Mouse (Mus musculus) E14TG2a.4 (cell line): Measurements from ENCODE around the gene Nmnat2.
A peak's percentile ranks its signal among the peaks of the same experiment; 100 is the strongest.

Experiments
- H3K27me3 ChIP-seq: 2 replicates; pipeline ENCODE4 v1.6.1; 2014; ENCODE audit warnings: low read length, control low read depth; ENCODE audit not compliant: insufficient read depth
- H3K36me3 ChIP-seq: 2 replicates; pipeline ENCODE4 v1.6.1; 2014; ENCODE audit warnings: low read length, control low read depth; ENCODE audit not compliant: insufficient read depth
- H3K4me1 ChIP-seq: replicated peaks from 2 replicates; pipeline ENCODE4 v1.6.1; 2014; ENCODE audit warnings: low read depth, low read length, control low read depth
- H3K4me3 ChIP-seq: replicated peaks from 2 replicates; pipeline ENCODE4 v1.5.1; 2014; ENCODE audit warnings: mild to moderate bottlenecking, low read length
- H3K9me3 ChIP-seq: 2 replicates; pipeline ENCODE4 v1.6.1; 2014; ENCODE audit warnings: low read length, control low read depth
- CTCF ChIP-seq: conservative IDR thresholded peaks from 2 replicates; pipeline ENCODE4 v1.5.1; 2014; ENCODE audit warnings: low read length
- NANOG ChIP-seq: IDR thresholded peaks from 2 replicates; pipeline ENCODE4 v1.6.1; 2014; ENCODE audit warnings: borderline replicate concordance, low read length, mixed read lengths
- POU5F1 ChIP-seq: IDR thresholded peaks from 2 replicates; pipeline ENCODE4 v1.6.1; 2014; ENCODE audit warnings: low read length, borderline replicate concordance

Gene Nmnat2

GRCm38 (mm10) chr1:152993803-152994202 lies 39.0 kb downstream of the Nmnat2 start:
- no peak overlapping the region for H3K4me3 ChIP-seq
- H3K4me1 ChIP-seq, result peaks cover 39% of the 10 kb centered on the region
- H3K9me3 ChIP-seq, result no peaks in the 10 kb centered on the region
- H3K27me3 ChIP-seq, result no peaks in the 10 kb centered on the region
- no peaks in the 10 kb centered on the region for H3K36me3 ChIP-seq
- TF ChIP-seq NANOG (no peak), CTCF (peak; percentile 14; the same call in 1 of the 2 replicates), POU5F1 (no peak)

GRCm38 (mm10) chr1:152999983-153000382 lies 45.2 kb downstream of the Nmnat2 start:
- Histone ChIP-seq H3K9me3 (no peaks in the 10 kb centered on the region), H3K4me3 (no peak overlapping the region), H3K27me3 (no peaks in the 10 kb centered on the region), H3K36me3 (no peaks in the 10 kb centered on the region), H3K4me1 (peaks cover 4% of the 10 kb centered on the region; the same call in 1 of the 2 replicates)
- TF ChIP-seq POU5F1, result no peak
- no peak for TF ChIP-seq CTCF
- no peak for TF ChIP-seq NANOG

- Histone ChIP-seq H3K36me3 (no peaks in the 10 kb centered on the region), H3K27me3 (no peaks in the 10 kb centered on the region), H3K9me3 (no peaks in the 10 kb centered on the region), H3K4me1 (peaks cover 11% of the 10 kb centered on the region), H3K4me3 (no peak overlapping the region)
- TF ChIP-seq CTCF (no peak), POU5F1 (no peak), NANOG (no peak)
These were observed 45.9 kb downstream of the Nmnat2 start for GRCm38 (mm10) chr1:153000486-153001228.

- TF ChIP-seq POU5F1 (no peak), NANOG (no peak)
- Histone ChIP-seq H3K4me3 (no peak overlapping the region), H3K9me3 (no peaks in the 10 kb centered on the region), H3K4me1 (peaks cover 29% of the 10 kb centered on the region), H3K27me3 (no peaks in the 10 kb centered on the region), H3K36me3 (no peaks in the 10 kb centered on the region)
These were observed 47.7 kb downstream of the Nmnat2 start for GRCm38 (mm10) chr1:153002295-153003050.

- H3K9me3 ChIP-seq, result no peaks in the 10 kb centered on the region
- peaks cover 46% of the 10 kb centered on the region for H3K4me1 ChIP-seq
- H3K27me3 ChIP-seq, result no peaks in the 10 kb centered on the region
- no peak overlapping the region for H3K4me3 ChIP-seq
- TF ChIP-seq POU5F1 (no peak), NANOG (no peak), CTCF (no peak)
- no peaks in the 10 kb centered on the region for H3K36me3 ChIP-seq
These were observed 49.7 kb downstream of the Nmnat2 start for GRCm38 (mm10) chr1:153004472-153004871.

- TF ChIP-seq POU5F1, result no peak
- TF ChIP-seq NANOG, result no peak
- no peak for TF ChIP-seq CTCF
- Histone ChIP-seq H3K27me3 (no peaks in the 10 kb centered on the region), H3K4me3 (no peak overlapping the region), H3K9me3 (no peaks in the 10 kb centered on the region), H3K4me1 (peaks cover 58% of the 10 kb centered on the region), H3K36me3 (no peaks in the 10 kb centered on the region)
These were observed 51.3 kb downstream of the Nmnat2 start for GRCm38 (mm10) chr1:153006054-153006453.

- peaks cover 65% of the 10 kb centered on the region for H3K4me1 ChIP-seq
- no peaks in the 10 kb centered on the region for H3K9me3 ChIP-seq
- no peak overlapping the region for H3K4me3 ChIP-seq
- no peaks in the 10 kb centered on the region for H3K27me3 ChIP-seq
- TF ChIP-seq NANOG (no peak), CTCF (no peak)
- H3K36me3 ChIP-seq, result no peaks in the 10 kb centered on the region
These were observed 52.0 kb downstream of the Nmnat2 start for GRCm38 (mm10) chr1:153006761-153007160.

GRCm38 (mm10) chr1:153007292-153007691 lies 52.5 kb downstream of the Nmnat2 start:
- TF ChIP-seq POU5F1, result no peak
- no peak for TF ChIP-seq CTCF
- TF ChIP-seq NANOG, result no peak
- H3K27me3 ChIP-seq, result no peaks in the 10 kb centered on the region
- H3K9me3 ChIP-seq, result no peaks in the 10 kb centered on the region
- peaks cover 71% of the 10 kb centered on the region for H3K4me1 ChIP-seq
- no peaks in the 10 kb centered on the region for H3K36me3 ChIP-seq
- H3K4me3 ChIP-seq, result no peak overlapping the region

- TF ChIP-seq CTCF (no peak), NANOG (no peak), POU5F1 (no peak)
- Histone ChIP-seq H3K9me3 (no peaks in the 10 kb centered on the region), H3K36me3 (no peaks in the 10 kb centered on the region), H3K27me3 (no peaks in the 10 kb centered on the region), H3K4me1 (peaks cover 76% of the 10 kb centered on the region), H3K4me3 (no peak overlapping the region; the same call in 1 of the 2 replicates)
These were observed 53.0 kb downstream of the Nmnat2 start for GRCm38 (mm10) chr1:153007824-153008223.
